ENCODE assay signal across 7 mouse cellular contexts in the genomic region with DNA sequence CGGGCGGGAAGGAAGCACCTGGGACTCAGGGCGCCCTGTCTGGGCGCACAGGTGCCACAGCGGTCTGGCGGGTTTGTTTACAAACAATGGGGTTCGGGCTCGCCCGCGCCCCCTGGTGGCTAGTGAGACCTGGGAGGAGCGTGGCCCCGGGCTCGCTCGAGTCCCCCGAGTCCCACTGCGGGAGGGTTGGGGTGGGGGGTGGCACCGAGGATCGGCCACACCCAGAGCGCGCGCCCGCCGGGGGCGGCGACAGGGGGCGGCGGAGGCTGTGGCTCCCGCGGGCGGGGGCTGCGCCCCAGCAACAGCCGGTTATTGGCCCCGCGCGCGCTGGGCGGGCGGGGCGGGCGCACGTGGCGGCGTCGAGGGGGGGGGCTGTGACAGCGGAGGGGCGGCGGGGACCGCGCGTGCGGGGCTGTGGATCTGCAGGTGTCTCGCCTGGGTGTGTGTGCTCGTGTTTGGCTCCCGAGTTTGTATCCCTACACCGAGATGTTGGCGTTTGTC. TPM values are rescaled to one million over a fixed set of nuclear protein-coding genes. Genes with fewer than 3 reads are reported as not detected.
DNase-seq lines count a peak whose midpoint lies in the region; TF ChIP-seq lines count a peak whose summit lies in the region.

No protein-coding gene starts in this region.

- DNase-seq in adrenal gland, adult 2 months, result peak; percentile 89
- peak; percentile 90 for DNase-seq in gastrocnemius, postnatal 10 days
- peak; percentile 95 for DNase-seq in induced T-regulatory cell, adult 2 months (ENCODE audit: low read depth)
- DNase-seq in left cerebral cortex, postnatal 36 days (ENCODE audit: low spot score in 2 of 2), result peak; percentile 77
- peak; percentile 71 for DNase-seq in mesoderm, embryonic 11.5 days (ENCODE audit: low read depth, low spot score)
- DNase-seq in skeletal muscle tissue, adult 2 months (ENCODE audit: low read depth, low spot score), result peak; percentile 78

- intact Hi-C loops in left cerebral cortex, postnatal 36 days (cut with DNase I), result loop anchor here (10.0 kb wide), 1 partner anchor 305 kb away; a partner anchor contains a TSS

- H3K4me3 ChIP-seq in cortical plate, adult 2 months (ENCODE audit: insufficient read depth, low read length), result peak overlapping the region; percentile 98

- TF ChIP-seq CTCF in cortical plate, adult 2 months (IDR thresholded peaks at IDR 0.05; ENCODE audit: extremely low read depth, insufficient read depth, low read length), result no peak

- H3K4me1 ChIP-seq in cortical plate, adult 2 months (ENCODE audit: control insufficient read depth, insufficient read depth, low read length), result peaks cover 5% of the 10 kb centered on the region; the same call in 1 of the 2 replicates

- peak overlapping the region; percentile 87 for H3K27ac ChIP-seq in cortical plate, adult 2 months (ENCODE audit: insufficient read depth, low read length)

- TF ChIP-seq POLR2A in cortical plate, adult 2 months (IDR thresholded peaks at IDR 0.05; ENCODE audit: extremely low read depth, insufficient read depth, low read length), result no peak

RNA-seq across cellular contexts. Expression of a gene that starts 1.9 kb away (rescaled TPM):
- total RNA-seq in adrenal gland, adult 2 months (2021), result 1 to 10 TPM; 3.3 to 9.1 TPM
- polyA plus RNA-seq in adrenal gland, adult 2 months (2012; rRNA removed), result 62.4 and 114 TPM in 2 replicates
- polyA plus RNA-seq in cortical plate, adult 2 months (2012; rRNA removed), result 8.1 and 11.2 TPM in 2 replicates
- 1 to 10 TPM; 4.6 to 6.1 TPM for total RNA-seq in gastrocnemius, postnatal 10 days (2021)
- total RNA-seq in left cerebral cortex, postnatal 36 days (2021), result 10 to 100 TPM; 11.9 to 14.6 TPM

RNA-seq across cellular contexts. Expression of a gene that starts 23.5 kb away (rescaled TPM):
- total RNA-seq in adrenal gland, adult 2 months (2021), result 10 to 100 TPM; 53.9 to 61.2 TPM
- 17.4 and 19.8 TPM in 2 replicates for polyA plus RNA-seq in adrenal gland, adult 2 months (2012; rRNA removed)
- 68.9 and 79.1 TPM in 2 replicates for polyA plus RNA-seq in cortical plate, adult 2 months (2012; rRNA removed)
- 10 to 100 TPM; 34.0 to 47.6 TPM for total RNA-seq in gastrocnemius, postnatal 10 days (2021)
- total RNA-seq in left cerebral cortex, postnatal 36 days (2021), result 10 to 100 TPM; 75.4 to 87.2 TPM

RNA-seq across cellular contexts. Expression of a gene that starts 36.7 kb away (rescaled TPM):
- total RNA-seq in adrenal gland, adult 2 months (2021), result 10 to 100 TPM; 13.3 to 22.9 TPM
- polyA plus RNA-seq in adrenal gland, adult 2 months (2012; rRNA removed), result 160 and 217 TPM in 2 replicates
- polyA plus RNA-seq in cortical plate, adult 2 months (2012; rRNA removed), result 49.8 and 53.2 TPM in 2 replicates
- total RNA-seq in gastrocnemius, postnatal 10 days (2021), result 10 to 100 TPM; 11.0 to 11.7 TPM
- total RNA-seq in left cerebral cortex, postnatal 36 days (2021), result 10 to 100 TPM; 32.1 to 33.5 TPM

RNA-seq across cellular contexts. Expression of a gene that starts 50.7 kb away (rescaled TPM):
- 10 to 100 TPM in 1 of 2 experiments, 1 to 10 TPM in 1; 5.7 to 10.4 TPM for total RNA-seq in adrenal gland, adult 2 months (2021)
- polyA plus RNA-seq in adrenal gland, adult 2 months (2012; rRNA removed), result 7.1 and 9.0 TPM in 2 replicates
- polyA plus RNA-seq in cortical plate, adult 2 months (2012; rRNA removed), result 1.5 and 2.0 TPM in 2 replicates
- 1 to 10 TPM; 3.2 to 3.3 TPM for total RNA-seq in gastrocnemius, postnatal 10 days (2021)
- total RNA-seq in left cerebral cortex, postnatal 36 days (2021), result 1 to 10 TPM in 1 of 2 experiments, under 1 TPM in 1; 0.54 to 2.5 TPM

Comparison
In these comparisons a context has a peak if more than half of its experiments do, and no peak if none do; other contexts are left out.
1. Peak in every context shown above with its lines: DNase-seq, H3K4me3 ChIP-seq and H3K27ac ChIP-seq.